ENCODE assay signal across 9 mouse cellular contexts in genomic region chr14:106075181-106076064, GRCm38 (mm10). TPM values are rescaled to one million over a fixed set of nuclear protein-coding genes. Genes with fewer than 3 reads are reported as not detected.
DNase-seq lines count a peak whose midpoint lies in the region; ATAC-seq and TF ChIP-seq lines count a peak whose summit lies in the region.
"Had no signal": no experiment of that assay in that cellular context is flagged by ENCODE, and none has a peak within 500 bp of the region (broad histone marks: within the 10 kb centered on the region; RNA-seq: fewer than 3 reads in every experiment).

No protein-coding gene starts in this region.

- H3K4me2 ChIP-seq in lung, embryonic 14.5 days, result no peak overlapping the region
- H3K4me2 ChIP-seq in embryonic facial prominence, embryonic 15.5 days (replicated peaks), result no peak overlapping the region
- no peak overlapping the region for H3K4me2 ChIP-seq in hindbrain, embryonic 12.5 days (replicated peaks)
- H3K4me2 ChIP-seq in myocyte (ENCODE audit: low read depth), result no peak overlapping the region
- no peak overlapping the region for H3K4me2 ChIP-seq in forebrain, embryonic 13.5 days
- H3K4me2 ChIP-seq: liver, embryonic 11.5 days had no signal

- TF ChIP-seq CTCF in lung, embryonic 14.5 days (IDR thresholded peaks at IDR 0.05; ENCODE audit: low read depth), result no peak

- WGBS in lung, embryonic 14.5 days, result 36% methylated on average over 3 of the region's 3 CpGs
- WGBS in embryonic facial prominence, embryonic 15.5 days, result 48% methylated on average over 3 of the region's 3 CpGs
- WGBS in hindbrain, embryonic 12.5 days, result 65% methylated on average over 3 of the region's 3 CpGs
- 74% methylated on average over 3 of the region's 3 CpGs for WGBS in forebrain, embryonic 13.5 days

- peak; percentile 93 for ATAC-seq in lung, embryonic 14.5 days (ENCODE audit: insufficient read depth)
- ATAC-seq in embryonic facial prominence, embryonic 15.5 days (ENCODE audit: insufficient number of reproducible peaks, low FRiP score, low TSS enrichment, low read depth), result peak; percentile 70
- ATAC-seq in hindbrain, embryonic 12.5 days (ENCODE audit: low FRiP score), result peak; percentile 93
- ATAC-seq in forebrain, embryonic 13.5 days, result no peak

- H3K36me3 ChIP-seq in lung, embryonic 14.5 days (ENCODE audit: insufficient read depth), result no peaks in the 10 kb centered on the region
- no peaks in the 10 kb centered on the region for H3K36me3 ChIP-seq in embryonic facial prominence, embryonic 15.5 days
- H3K36me3 ChIP-seq in hindbrain, embryonic 12.5 days, result no peaks in the 10 kb centered on the region
- no peaks in the 10 kb centered on the region for H3K36me3 ChIP-seq in myocyte (ENCODE audit: control insufficient read depth, insufficient read depth)
- no peaks in the 10 kb centered on the region for H3K36me3 ChIP-seq in forebrain, embryonic 13.5 days (ENCODE audit: poor library complexity, severe bottlenecking)

- H3K9ac ChIP-seq in lung, embryonic 14.5 days, result no peak overlapping the region
- no peak overlapping the region for H3K9ac ChIP-seq in embryonic facial prominence, embryonic 15.5 days
- no peak overlapping the region for H3K9ac ChIP-seq in hindbrain, embryonic 12.5 days
- H3K9ac ChIP-seq in forebrain, embryonic 13.5 days, result no peak overlapping the region

- TF ChIP-seq POLR2A in myocyte (IDR thresholded peaks at IDR 0.05; ENCODE audit: insufficient read length, low read depth), result no peak

- no peaks in the 10 kb centered on the region for H3K9me3 ChIP-seq in lung, embryonic 14.5 days (ENCODE audit: low read depth, low read length)
- H3K9me3 ChIP-seq in embryonic facial prominence, embryonic 15.5 days (replicated peaks), result no peaks in the 10 kb centered on the region
- H3K9me3 ChIP-seq in hindbrain, embryonic 12.5 days (replicated peaks), result no peaks in the 10 kb centered on the region
- H3K9me3 ChIP-seq in forebrain, embryonic 13.5 days (replicated peaks), result no peaks in the 10 kb centered on the region

- H3K27ac ChIP-seq in lung, embryonic 14.5 days (ENCODE audit: low read depth), result peak overlapping the region; percentile 4; the same call in 1 of the 2 replicates
- H3K27ac ChIP-seq in embryonic facial prominence, embryonic 15.5 days (replicated peaks), result peak overlapping the region; percentile 44
- peak overlapping the region; percentile 44; the same call in 1 of the 2 replicates for H3K27ac ChIP-seq in hindbrain, embryonic 12.5 days
- no peak overlapping the region for H3K27ac ChIP-seq in forebrain, embryonic 13.5 days

- DNase-seq in lung, embryonic 14.5 days, result peak; percentile 77
- DNase-seq in lung, postnatal 25 days (ENCODE audit: low spot score), result no peak
- DNase-seq in thymus, postnatal 36 days, result no peak
- DNase-seq: right cerebral cortex, postnatal 14 days had no signal

- H3ac ChIP-seq in myocyte (ENCODE audit: control insufficient read depth, insufficient read length), result no peak overlapping the region

- H3K27me3 ChIP-seq in lung, embryonic 14.5 days (ENCODE audit: insufficient read depth, low read length), result no peaks in the 10 kb centered on the region
- no peaks in the 10 kb centered on the region for H3K27me3 ChIP-seq in embryonic facial prominence, embryonic 15.5 days
- no peaks in the 10 kb centered on the region for H3K27me3 ChIP-seq in hindbrain, embryonic 12.5 days
- no peaks in the 10 kb centered on the region for H3K27me3 ChIP-seq in myocyte (ENCODE audit: control insufficient read depth, insufficient read depth, insufficient read length)
- no peaks in the 10 kb centered on the region for H3K27me3 ChIP-seq in forebrain, embryonic 13.5 days

- no peaks in the 10 kb centered on the region for H3K4me1 ChIP-seq in lung, embryonic 14.5 days (ENCODE audit: insufficient read depth)
- no peaks in the 10 kb centered on the region for H3K4me1 ChIP-seq in embryonic facial prominence, embryonic 15.5 days
- H3K4me1 ChIP-seq in hindbrain, embryonic 12.5 days, result no peaks in the 10 kb centered on the region
- no peaks in the 10 kb centered on the region for H3K4me1 ChIP-seq in forebrain, embryonic 13.5 days

- no peaks in the 10 kb centered on the region for H3K79me2 ChIP-seq in myocyte (ENCODE audit: control insufficient read depth, insufficient read depth)

- H3K4me3 ChIP-seq in lung, embryonic 14.5 days (ENCODE audit: low read depth, low read length), result no peak overlapping the region
- H3K4me3 ChIP-seq in embryonic facial prominence, embryonic 15.5 days (replicated peaks), result no peak overlapping the region
- H3K4me3 ChIP-seq in hindbrain, embryonic 12.5 days, result no peak overlapping the region
- H3K4me3 ChIP-seq in myocyte, result no peak overlapping the region
- H3K4me3 ChIP-seq in forebrain, embryonic 13.5 days, result no peak overlapping the region

TF ChIP-seq in myocyte, 11 proteins besides CTCF, POLR2A, EP300 and RAD21:
- TF ChIP-seq MYOG (IDR thresholded peaks at IDR 0.05; ENCODE audit: control insufficient read depth in 1 of 3, insufficient read depth in 1 of 3, insufficient read length in 2 of 3, low read depth in 2 of 3) (no peak), CEBPB (IDR thresholded peaks at IDR 0.05; ENCODE audit: insufficient read depth, poor library complexity, severe bottlenecking) (peak; percentile 62; the same call in 1 of the 2 replicates)

RNA-seq across cellular contexts. Expression of gene Trim52, which starts 30.6 kb away (rescaled TPM):
- not detected in 2 replicates for polyA plus RNA-seq in lung, embryonic 14.5 days (2014; fragmentation: Nextera tagmentation; extraction: Ambion mirVana)
- not detected in 2 replicates for polyA plus RNA-seq in embryonic facial prominence, embryonic 15.5 days (2015; fragmentation: Nextera tagmentation; extraction: Ambion mirVana)
- not detected in 2 replicates for polyA plus RNA-seq in hindbrain, embryonic 12.5 days (2016; fragmentation: Nextera tagmentation; extraction: Ambion mirVana)
- polyA plus RNA-seq in myocyte (2012; fragmentation: generic; extraction: Trizol), result not detected
- not detected in 2 replicates for polyA plus RNA-seq in forebrain, embryonic 13.5 days (2015; fragmentation: Nextera tagmentation; extraction: Ambion mirVana)
- polyA plus RNA-seq: liver, embryonic 11.5 days had no signal
